Mouse (Mus musculus) ovary, adult 18-20 months (tissue): ENCODE measurements around the gene Engase.

Experiments
- DNase-seq: peaks from one replicate; pipeline ENCODE4 v3.0.0; 2022; ENCODE audit warnings: low spot score, mixed read lengths

The Engase gene

GRCm38 (mm10) chr11:118488191-118488906 lies 11.7 kb downstream of the Engase start:
- DNase-seq = no peak

- DNase-seq = no peak
Observed at GRCm38 (mm10) chr11:118488907-118489270, 12.3 kb downstream of the Engase start.

- no peak for DNase-seq
Observed at GRCm38 (mm10) chr11:118490566-118491218, 14.1 kb downstream of the Engase start.

- DNase-seq = no peak
Observed at GRCm38 (mm10) chr11:118491230-118491629, 14.6 kb downstream of the Engase start.

GRCm38 (mm10) chr11:118493458-118493857 lies 16.8 kb downstream of the Engase start:
- no peak for DNase-seq

GRCm38 (mm10) chr11:118494001-118494737 lies 17.5 kb downstream of the Engase start:
- DNase-seq = peak; percentile 23

- DNase-seq = no peak
Observed at GRCm38 (mm10) chr11:118495065-118495464, 18.4 kb downstream of the Engase start.

GRCm38 (mm10) chr11:118496066-118496689 lies 19.5 kb downstream of the Engase start:
- DNase-seq = no peak

- DNase-seq = no peak
Observed at GRCm38 (mm10) chr11:118502990-118503389, 26.4 kb downstream of the Engase start.

- DNase-seq = no peak
Observed at GRCm38 (mm10) chr11:118503418-118504179, 27.0 kb downstream of the Engase start.

- DNase-seq = no peak
Observed at GRCm38 (mm10) chr11:118504180-118504454, 27.5 kb downstream of the Engase start.

GRCm38 (mm10) chr11:118507095-118507494 lies 30.5 kb downstream of the Engase start:
- no peak for DNase-seq

- DNase-seq = peak; percentile 37
Observed at GRCm38 (mm10) chr11:118507904-118508303, 31.3 kb downstream of the Engase start.

- no peak for DNase-seq
Observed at GRCm38 (mm10) chr11:118508341-118508740, 31.7 kb downstream of the Engase start.

- peak; percentile 43 for DNase-seq
Observed at GRCm38 (mm10) chr11:118511851-118512250, 35.2 kb downstream of the Engase start.

- DNase-seq = no peak
Observed at GRCm38 (mm10) chr11:118512257-118512910, 35.8 kb downstream of the Engase start.

GRCm38 (mm10) chr11:118517924-118518323 lies 41.3 kb downstream of the Engase start:
- no peak for DNase-seq

- DNase-seq = no peak
Observed at GRCm38 (mm10) chr11:118518743-118519142, 42.1 kb downstream of the Engase start.

- DNase-seq = no peak
Observed at GRCm38 (mm10) chr11:118520251-118520650, 43.6 kb downstream of the Engase start.

- no peak for DNase-seq
Observed at GRCm38 (mm10) chr11:118520932-118521331, 44.3 kb downstream of the Engase start.

GRCm38 (mm10) chr11:118523496-118524145 lies 47.0 kb downstream of the Engase start:
- no peak for DNase-seq
